Mouse (Mus musculus) heart, postnatal 4 days (tissue): ENCODE data around the gene Manba. TPM values are rescaled to one million over a fixed set of nuclear protein-coding genes. Genes with fewer than 3 reads are reported as not detected.

Experiments used
- DNase-seq: peaks from one replicate; pipeline ENCODE4 v3.0.0; 2021
- total RNA-seq, 2 experiments: library from RNA; stranded (reverse); gene quantifications; 2 replicates each; pipeline ENCODE4 v1.2.3; 2021

Manba gene
- total RNA-seq, 2 experiments from 2014 or later, result 24.8 to 26.6 TPM

GRCm38 (mm10) chr3:135531762-135532161 lies 46.4 kb downstream of the Manba start:
- DNase-seq, result no peak

GRCm38 (mm10) chr3:135534103-135534502 lies 48.7 kb downstream of the Manba start:
- no peak for DNase-seq

GRCm38 (mm10) chr3:135546212-135546923 lies 61.0 kb downstream of the Manba start:
- no peak for DNase-seq

- no peak for DNase-seq
These were observed 61.9 kb downstream of the Manba start for GRCm38 (mm10) chr3:135547298-135547697.

- no peak for DNase-seq
These were observed 67.5 kb downstream of the Manba start for GRCm38 (mm10) chr3:135552874-135553273.

GRCm38 (mm10) chr3:135555192-135555591 lies 69.8 kb downstream of the Manba start:
- DNase-seq, result no peak

GRCm38 (mm10) chr3:135556052-135556587 lies 70.7 kb downstream of the Manba start:
- DNase-seq, result no peak

GRCm38 (mm10) chr3:135556851-135557662 lies 71.6 kb downstream of the Manba start:
- DNase-seq, result no peak

GRCm38 (mm10) chr3:135562036-135562435 lies 76.6 kb downstream of the Manba start:
- no peak for DNase-seq

GRCm38 (mm10) chr3:135563163-135563689 lies 77.8 kb downstream of the Manba start:
- no peak for DNase-seq

- DNase-seq, result no peak
These were observed 79.3 kb downstream of the Manba start for GRCm38 (mm10) chr3:135564706-135565105.

GRCm38 (mm10) chr3:135565306-135565705 lies 79.9 kb downstream of the Manba start:
- DNase-seq, result no peak

GRCm38 (mm10) chr3:135567888-135568287 lies 82.5 kb downstream of the Manba start:
- no peak for DNase-seq

- no peak for DNase-seq
These were observed 83.2 kb downstream of the Manba start for GRCm38 (mm10) chr3:135568633-135569032.

- DNase-seq, result peak; percentile 3
These were observed 86.1 kb downstream of the Manba start for GRCm38 (mm10) chr3:135571540-135571939.

- no peak for DNase-seq
These were observed 87.6 kb downstream of the Manba start for GRCm38 (mm10) chr3:135573051-135573450.

- no peak for DNase-seq
These were observed 89.7 kb downstream of the Manba start for GRCm38 (mm10) chr3:135575126-135575525.

- no peak for DNase-seq
These were observed 93.3 kb downstream of the Manba start for GRCm38 (mm10) chr3:135578588-135579140.

GRCm38 (mm10) chr3:135579179-135579578 lies 93.8 kb downstream of the Manba start:
- DNase-seq, result peak; percentile 49

GRCm38 (mm10) chr3:135580439-135581275 lies 95.2 kb downstream of the Manba start:
- peak; percentile 48 for DNase-seq

GRCm38 (mm10) chr3:135581606-135582117 lies 96.3 kb downstream of the Manba start:
- DNase-seq, result peak; percentile 58

GRCm38 (mm10) chr3:135582246-135582645 lies 96.8 kb downstream of the Manba start:
- DNase-seq, result no peak
